Mouse (Mus musculus) heart, postnatal 0 days (tissue): ENCODE data around the gene Comt.

ENCODE experiments used
- CTCF ChIP-seq: IDR thresholded peaks from 2 replicates; pipeline ENCODE4 v1.5.1; 2016; ENCODE audit warnings: antibody characterized with exemption, control low read depth, low read depth
- EP300 ChIP-seq: IDR thresholded peaks from 2 replicates; pipeline ENCODE4 v1.6.1; 2016; ENCODE audit warnings: antibody characterized with exemption, low read depth

- TF ChIP-seq EP300 (no peak), CTCF (no peak)
These were observed 69.7 kb downstream of the Comt start for GRCm38 (mm10) chr16:18356961-18357360.
